Mouse (Mus musculus): Measurements from ENCODE around the gene Cog1. TPM values are rescaled to one million over a fixed set of nuclear protein-coding genes. Genes with fewer than 3 reads are reported as not detected.

The Cog1 gene
- polyA plus RNA-seq, 1 experiment from 2014 or later: 31.0 TPM

- WGBS (ENCODE audit: missing documents): 2% methylated on average over 30 of the region's 31 CpGs
- H3K79me2 ChIP-seq (ENCODE audit: inconsistent target): no peaks in the 10 kb centered on the region
- no peaks in the 10 kb centered on the region for H3K36me3 ChIP-seq (ENCODE audit: inconsistent target)
- no peak overlapping the region for H3K27ac ChIP-seq
- H3K4me3 ChIP-seq (ENCODE audit: inconsistent target): no peak overlapping the region
These were observed 29.4 kb upstream of the Cog1 start for GRCm38 (mm10) chr11:113619420-113620080.

DNA sequence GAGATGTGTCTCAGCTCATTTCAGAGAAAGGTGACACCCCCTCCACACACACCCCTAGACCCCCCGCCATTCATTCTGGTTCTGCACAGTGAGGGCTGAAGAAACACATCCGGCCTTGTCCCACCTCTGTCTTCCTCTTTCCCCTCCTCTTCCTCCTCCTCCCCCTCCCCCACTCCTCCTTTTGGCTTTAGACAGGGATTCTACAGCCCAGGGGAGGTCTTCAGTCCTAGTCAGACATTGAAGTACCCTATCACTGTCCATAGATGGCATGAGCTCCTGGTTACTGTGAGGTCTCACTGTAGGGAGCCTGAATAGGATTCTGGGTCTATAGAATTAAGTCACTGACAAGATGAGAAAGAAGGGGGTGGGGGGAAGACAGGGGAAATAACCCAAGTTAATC lies 28.0 kb upstream of the Cog1 start:
- H3K36me3 ChIP-seq (ENCODE audit: inconsistent target): no peaks in the 10 kb centered on the region
- no peak overlapping the region for H3K4me3 ChIP-seq (ENCODE audit: inconsistent target)
- 20% methylated on average over 2 of the region's 2 CpGs for WGBS (ENCODE audit: missing documents)
- no peaks in the 10 kb centered on the region for H3K79me2 ChIP-seq (ENCODE audit: inconsistent target)
- no peak overlapping the region for H3K27ac ChIP-seq

DNA sequence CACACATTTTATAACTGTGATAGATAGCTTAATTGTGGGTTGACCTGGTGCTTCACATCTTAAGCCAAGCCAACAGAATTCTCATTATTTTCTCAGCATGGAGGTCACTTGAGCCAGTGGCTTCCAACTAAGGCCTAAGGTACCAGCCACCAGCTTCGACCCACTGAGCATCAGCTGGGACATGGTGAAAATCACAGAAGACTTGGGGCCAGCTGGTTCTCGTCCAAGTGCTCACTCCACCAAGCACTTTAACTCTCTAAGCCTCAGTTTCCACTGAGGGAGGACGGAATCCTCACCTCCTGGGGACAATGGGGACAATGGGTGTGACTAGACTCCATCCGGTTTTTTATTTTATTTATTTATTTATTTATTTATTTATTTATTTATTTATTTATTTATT lies 26.9 kb upstream of the Cog1 start:
- no peaks in the 10 kb centered on the region for H3K79me2 ChIP-seq (ENCODE audit: inconsistent target)
- H3K27ac ChIP-seq: no peak overlapping the region
- no peaks in the 10 kb centered on the region for H3K36me3 ChIP-seq (ENCODE audit: inconsistent target)
- 94% methylated on average over 4 of the region's 4 CpGs for WGBS (ENCODE audit: missing documents)
- H3K4me3 ChIP-seq (ENCODE audit: inconsistent target): no peak overlapping the region

DNA sequence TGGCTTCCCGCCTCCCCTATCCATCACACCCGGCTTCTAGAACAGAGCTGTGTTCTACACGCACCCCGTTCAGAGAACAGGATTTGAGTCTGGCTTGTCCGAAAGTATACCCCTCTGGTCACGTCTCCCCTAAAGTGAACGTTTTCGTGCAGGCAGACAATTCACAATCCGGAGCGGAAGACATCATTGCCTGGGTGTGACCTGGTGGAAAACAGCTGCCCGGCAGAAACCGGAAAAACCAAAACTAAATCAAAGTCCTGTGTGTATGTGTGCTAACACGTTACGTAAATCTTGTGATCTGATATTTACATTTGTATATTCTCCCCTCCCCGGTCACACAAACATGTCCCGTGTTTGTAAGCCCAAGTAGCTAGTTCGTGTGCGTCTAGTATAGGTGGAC lies 23.5 kb upstream of the Cog1 start:
- 96% methylated on average over 18 of the region's 18 CpGs for WGBS (ENCODE audit: missing documents)
- no peak overlapping the region for H3K27ac ChIP-seq
- no peaks in the 10 kb centered on the region for H3K36me3 ChIP-seq (ENCODE audit: inconsistent target)
- no peaks in the 10 kb centered on the region for H3K79me2 ChIP-seq (ENCODE audit: inconsistent target)
- no peak overlapping the region for H3K4me3 ChIP-seq (ENCODE audit: inconsistent target)

GRCm38 (mm10) chr11:113627785-113628184 lies 21.2 kb upstream of the Cog1 start:
- Histone ChIP-seq H3K27ac (no peak overlapping the region), H3K36me3 (ENCODE audit: inconsistent target) (no peaks in the 10 kb centered on the region), H3K4me3 (ENCODE audit: inconsistent target) (no peak overlapping the region), H3K79me2 (ENCODE audit: inconsistent target) (no peaks in the 10 kb centered on the region)
- WGBS (ENCODE audit: missing documents): 45% methylated on average over 4 of the region's 4 CpGs

DNA sequence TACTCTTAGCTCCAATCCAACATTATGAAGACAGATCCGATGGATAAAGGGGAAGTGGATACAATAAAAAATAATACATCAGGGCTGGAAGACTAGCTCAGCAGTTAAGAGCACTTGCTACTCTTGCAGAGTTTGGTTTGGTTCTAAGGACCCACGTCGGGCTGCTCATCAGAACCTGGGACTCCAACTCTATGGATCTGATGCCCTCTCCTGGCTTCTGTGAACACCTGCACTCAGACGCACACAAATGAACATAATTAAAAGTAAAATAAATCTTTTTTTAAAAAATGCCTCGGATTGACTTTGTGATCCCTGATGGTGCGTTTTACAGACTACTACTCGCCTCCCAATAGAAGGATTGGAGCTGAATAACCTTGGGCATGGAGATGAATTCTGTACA lies 18.3 kb upstream of the Cog1 start:
- Histone ChIP-seq H3K36me3 (ENCODE audit: inconsistent target) (no peaks in the 10 kb centered on the region), H3K4me3 (ENCODE audit: inconsistent target) (no peak overlapping the region), H3K79me2 (ENCODE audit: inconsistent target) (no peaks in the 10 kb centered on the region), H3K27ac (no peak overlapping the region)
- WGBS (ENCODE audit: missing documents): 56% methylated on average over 7 of the region's 7 CpGs

GRCm38 (mm10) chr11:113631302-113631701 lies 17.7 kb upstream of the Cog1 start:
- WGBS (ENCODE audit: missing documents): 85% methylated on average over 8 of the region's 8 CpGs
- H3K36me3 ChIP-seq (ENCODE audit: inconsistent target): no peaks in the 10 kb centered on the region
- H3K4me3 ChIP-seq (ENCODE audit: inconsistent target): no peak overlapping the region
- H3K79me2 ChIP-seq (ENCODE audit: inconsistent target): no peaks in the 10 kb centered on the region
- no peak overlapping the region for H3K27ac ChIP-seq

DNA sequence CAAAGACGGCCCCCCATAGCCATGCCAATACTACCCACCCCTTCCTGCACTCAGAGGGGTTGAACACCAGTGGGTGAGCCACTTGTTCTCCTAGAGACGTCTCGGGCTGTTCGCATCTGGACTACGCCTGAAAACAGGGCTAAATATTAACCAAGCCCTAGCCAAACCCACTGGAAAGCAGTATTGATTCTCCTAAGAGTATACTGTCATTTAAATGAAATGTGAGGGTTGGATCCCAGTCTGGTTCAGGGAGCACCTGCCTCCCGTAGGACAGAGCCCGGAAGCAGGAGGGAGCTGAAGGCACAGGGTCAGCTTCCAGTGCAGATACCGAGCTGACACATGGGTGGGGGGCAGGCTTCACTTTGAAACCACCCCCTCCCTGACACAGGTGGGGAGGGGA lies 17.1 kb upstream of the Cog1 start:
- Histone ChIP-seq H3K27ac (no peak overlapping the region), H3K36me3 (ENCODE audit: inconsistent target) (no peaks in the 10 kb centered on the region), H3K79me2 (ENCODE audit: inconsistent target) (no peaks in the 10 kb centered on the region), H3K4me3 (ENCODE audit: inconsistent target) (no peak overlapping the region)
- WGBS (ENCODE audit: missing documents): 92% methylated on average over 8 of the region's 8 CpGs

DNA sequence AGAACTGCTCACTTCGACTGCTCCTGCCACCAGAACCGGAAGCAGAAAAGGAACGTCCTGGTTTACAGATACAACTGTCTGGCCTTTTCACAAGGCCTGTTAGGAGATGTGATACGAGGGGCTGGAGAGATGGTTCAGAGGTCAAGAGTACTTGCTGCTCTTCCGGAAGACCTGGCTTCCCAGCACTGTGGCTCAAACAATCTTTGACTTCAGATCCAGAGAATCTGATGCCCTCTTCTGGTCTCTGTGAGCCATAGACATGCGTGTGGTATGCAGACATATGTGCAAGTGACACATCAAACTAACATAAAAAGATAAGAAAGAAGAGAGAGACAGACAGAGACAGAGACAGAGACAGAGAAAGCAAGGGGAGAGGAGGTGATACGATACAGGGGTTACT lies 16.7 kb upstream of the Cog1 start:
- no peak overlapping the region for H3K27ac ChIP-seq
- H3K79me2 ChIP-seq (ENCODE audit: inconsistent target): no peaks in the 10 kb centered on the region
- no peak overlapping the region for H3K4me3 ChIP-seq (ENCODE audit: inconsistent target)
- no peaks in the 10 kb centered on the region for H3K36me3 ChIP-seq (ENCODE audit: inconsistent target)
- WGBS (ENCODE audit: missing documents): 95% methylated on average over 7 of the region's 7 CpGs

DNA sequence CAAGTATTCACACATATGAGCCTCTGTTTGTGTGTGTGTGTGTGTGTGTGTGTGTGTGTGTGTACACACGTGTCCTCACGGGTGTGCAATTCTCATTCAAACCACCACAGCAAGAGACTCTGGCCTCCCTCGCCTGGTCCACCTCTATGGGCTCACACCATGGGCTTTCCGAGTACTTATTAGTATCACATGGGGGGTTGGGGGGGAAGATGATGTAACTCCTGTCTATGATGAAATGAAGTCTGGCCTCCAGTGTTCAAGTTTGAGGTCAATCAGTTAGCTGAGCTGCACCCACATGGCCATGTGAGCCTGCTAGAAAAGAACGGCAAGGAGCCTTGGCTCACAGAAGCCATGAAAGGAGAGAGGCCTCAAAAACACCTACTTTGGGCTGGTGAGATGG lies 15.6 kb upstream of the Cog1 start:
- H3K36me3 ChIP-seq (ENCODE audit: inconsistent target): no peaks in the 10 kb centered on the region
- H3K27ac ChIP-seq: no peak overlapping the region
- 73% methylated on average over 5 of the region's 5 CpGs for WGBS (ENCODE audit: missing documents)
- no peaks in the 10 kb centered on the region for H3K79me2 ChIP-seq (ENCODE audit: inconsistent target)
- no peak overlapping the region for H3K4me3 ChIP-seq (ENCODE audit: inconsistent target)

- Histone ChIP-seq H3K36me3 (ENCODE audit: inconsistent target) (no peaks in the 10 kb centered on the region), H3K79me2 (ENCODE audit: inconsistent target) (no peaks in the 10 kb centered on the region), H3K27ac (no peak overlapping the region), H3K4me3 (ENCODE audit: inconsistent target) (no peak overlapping the region)
- WGBS (ENCODE audit: missing documents): 92% methylated on average over 10 of the region's 10 CpGs
These were observed 14.3 kb upstream of the Cog1 start for GRCm38 (mm10) chr11:113634699-113635121.

DNA sequence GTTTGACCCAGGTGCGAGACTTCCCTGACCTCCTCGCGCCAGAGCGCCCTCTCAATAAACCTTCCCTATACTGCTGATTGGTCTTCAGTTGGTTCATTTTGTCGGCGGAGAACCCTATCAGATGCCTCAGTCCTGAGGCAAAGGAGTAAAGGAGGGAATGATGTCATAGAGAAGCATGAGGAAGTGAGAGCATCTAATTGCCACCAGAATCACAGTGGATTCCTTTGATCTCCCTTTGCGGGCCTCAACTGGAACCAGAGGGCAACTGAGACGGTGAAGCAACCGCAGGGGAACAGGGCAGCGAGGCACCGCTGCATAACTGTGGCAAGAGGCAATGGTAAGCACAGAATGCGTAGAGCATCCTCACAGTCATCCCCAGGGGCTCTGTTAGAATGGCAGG lies 10.3 kb upstream of the Cog1 start:
- Histone ChIP-seq H3K27ac (no peak overlapping the region), H3K4me3 (ENCODE audit: inconsistent target) (no peak overlapping the region), H3K36me3 (ENCODE audit: inconsistent target) (no peaks in the 10 kb centered on the region), H3K79me2 (ENCODE audit: inconsistent target) (no peaks in the 10 kb centered on the region)
- 69% methylated on average over 12 of the region's 12 CpGs for WGBS (ENCODE audit: missing documents)

DNA sequence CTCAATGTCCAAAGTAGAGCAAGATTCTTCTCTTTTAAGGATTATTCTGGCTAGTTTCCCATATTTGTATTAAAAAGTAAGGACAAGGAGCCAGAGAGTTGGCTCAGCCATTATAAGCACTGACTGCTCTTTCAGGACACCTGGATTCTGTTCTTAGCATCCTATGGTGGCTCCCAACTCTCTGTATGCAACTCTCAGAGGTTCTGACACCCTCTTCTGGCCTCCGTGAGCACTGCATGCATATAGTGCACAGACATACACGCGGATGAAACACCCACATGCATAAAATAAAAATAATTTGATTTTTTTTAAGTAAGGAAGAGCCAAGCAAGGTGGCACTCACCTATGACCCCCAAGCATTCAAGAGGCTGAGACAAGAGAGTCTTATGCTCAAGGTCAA lies 3.8 kb upstream of the Cog1 start:
- Histone ChIP-seq H3K36me3 (ENCODE audit: inconsistent target) (no peaks in the 10 kb centered on the region), H3K4me3 (ENCODE audit: inconsistent target) (no peak overlapping the region), H3K79me2 (ENCODE audit: inconsistent target) (peaks cover 3% of the 10 kb centered on the region; the same call in 1 of the 2 replicates), H3K27ac (no peak overlapping the region)
- WGBS (ENCODE audit: missing documents): 90% methylated on average over 3 of the region's 3 CpGs

DNA sequence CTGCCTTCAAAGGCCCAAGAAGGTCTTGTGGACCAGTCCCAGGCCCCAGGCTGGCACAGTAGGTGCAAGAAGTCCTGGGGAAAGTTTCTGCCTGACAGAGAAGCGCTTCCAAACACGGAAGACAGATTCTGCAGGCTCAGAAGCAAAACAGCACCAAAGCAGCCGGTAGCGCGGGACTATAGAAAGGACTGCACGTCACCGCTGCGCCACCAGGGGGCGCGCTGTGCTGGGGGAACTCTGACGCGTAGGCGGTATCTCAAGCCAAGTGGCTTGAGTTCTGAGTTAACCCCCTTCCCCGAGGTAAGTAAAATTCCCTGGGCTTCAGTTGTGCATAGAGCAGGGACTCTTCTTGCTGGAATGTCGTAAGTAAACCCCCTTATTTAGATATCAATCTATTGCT lies 817 bp upstream of the Cog1 start:
- Histone ChIP-seq H3K79me2 (ENCODE audit: inconsistent target) (peaks cover 4% of the 10 kb centered on the region; the same call in 1 of the 2 replicates), H3K27ac (no peak overlapping the region), H3K4me3 (ENCODE audit: inconsistent target) (no peak overlapping the region), H3K36me3 (ENCODE audit: inconsistent target) (peaks cover 15% of the 10 kb centered on the region)
- 5% methylated on average over 15 of the region's 15 CpGs for WGBS (ENCODE audit: missing documents)

GRCm38 (mm10) chr11:113649353-113650210 lies 613 bp downstream of the Cog1 start, which contains the start of gene Slc39a11:
TSS of gene Slc39a11 (minus strand) at chr11:113650079.
- 0% methylated on average over 62 of the region's 91 CpGs for WGBS (ENCODE audit: missing documents)
- peak within 1 kb of the TSS; percentile 17; the same call in 1 of the 2 replicates for H3K27ac ChIP-seq
- peak within 1 kb of the TSS; percentile 67 for H3K4me3 ChIP-seq (ENCODE audit: inconsistent target)
- peaks cover 29% of the 10 kb centered on the region for H3K36me3 ChIP-seq (ENCODE audit: inconsistent target)
- H3K79me2 ChIP-seq (ENCODE audit: inconsistent target): peaks cover 4% of the 10 kb centered on the region; the same call in 1 of the 2 replicates

Data from macrophage (primary cell).